Mouse (Mus musculus) CD4-positive, CD25-positive, alpha-beta regulatory T cell (primary cell): ENCODE measurements around the gene Tagap. TPM values are rescaled to one million over a fixed set of nuclear protein-coding genes. Genes with fewer than 3 reads are reported as not detected.

Source experiments
- polyA plus RNA-seq: library from polyadenylated mRNA; unstranded; fragments of 100-300 nt; shearing (Covaris generic); gene quantifications from one replicate; pipeline ENCODE4 v1.2.1, GENCODE M21; 2017

The Tagap gene
- 128 TPM for polyA plus RNA-seq

GRCm38 (mm10) chr17:7925413-7926160 is at the start of gene Tagap:
TSS of gene Tagap (plus strand) at chr17:7926000.

GRCm38 (mm10) chr17:7945117-7946052 is 19.6 kb downstream of the Tagap start, which contains the start of gene Rsph3a:
TSS of gene Rsph3a (plus strand) at chr17:7945614.

Other genes with a start within 250 kb of the Tagap start
- 0.04 TPM for gene Fndc1, start 98.7 kb upstream of the Tagap start, polyA plus RNA-seq
- gene Rsph3a, start 19.6 kb downstream of the Tagap start, polyA plus RNA-seq, result 20.8 TPM
- 0.19 TPM for gene Gm49673, start 221.8 kb downstream of the Tagap start, polyA plus RNA-seq
- gene Rnaset2a, start 222.1 kb downstream of the Tagap start, polyA plus RNA-seq, result 82.4 TPM
- gene Fgfr1op, start 239.5 kb downstream of the Tagap start, polyA plus RNA-seq, result 20.8 TPM